Mouse (Mus musculus): ENCODE measurements around the gene Cyp2c55.

GRCm38 (mm10) chr19:38981966-38982365 lies 24.9 kb upstream of the Cyp2c55 start:
- TF ChIP-seq CTCF (IDR thresholded peaks at IDR 0.05; ENCODE audit: borderline replicate concordance, insufficient read depth, low read length) (no peak), POLR2A (IDR thresholded peaks at IDR 0.05; ENCODE audit: low read depth, low read length) (no peak)

All from embryonic fibroblast, embryonic 13.5 days (primary cell).